Mouse (Mus musculus): ENCODE measurements around the gene Nbl1. TPM values are rescaled to one million over a fixed set of nuclear protein-coding genes. Genes with fewer than 3 reads are reported as not detected.

The Nbl1 gene
- polyA plus RNA-seq, 1 experiment from 2014 or later = 17.2 TPM

- Histone ChIP-seq H3K4me3 (ENCODE audit: low read depth, low read length) (no peak overlapping the region), H3K9me3 (ENCODE audit: control insufficient read depth, low read length) (no peaks in the 10 kb centered on the region), H3K4me2 (replicated peaks; ENCODE audit: low read depth, low read length) (no peak overlapping the region), H3K36me3 (ENCODE audit: control insufficient read depth, insufficient read depth, low read length) (no peaks in the 10 kb centered on the region), H3K9ac (ENCODE audit: low read depth, low read length) (no peak overlapping the region), H3K4me1 (replicated peaks; ENCODE audit: control insufficient read depth, insufficient read depth, low read length) (no peaks in the 10 kb centered on the region), H3K27ac (ENCODE audit: low read depth, low read length) (no peak overlapping the region), H3K27me3 (ENCODE audit: control insufficient read depth, insufficient read depth, low read length) (no peaks in the 10 kb centered on the region)
- ATAC-seq (ENCODE audit: low FRiP score) = no peak
- no peak for DNase-seq (ENCODE audit: low spot score)
- WGBS = 78% methylated on average over 3 of the region's 3 CpGs
These were observed 19.7 kb upstream of the Nbl1 start for GRCm38 (mm10) chr4:139112482-139112881.

GRCm38 (mm10) chr4:139111421-139111820 lies 18.6 kb upstream of the Nbl1 start:
- H3K27ac ChIP-seq (ENCODE audit: low read depth, low read length) = no peak overlapping the region

GRCm38 (mm10) chr4:139110858-139111257 lies 18.1 kb upstream of the Nbl1 start:
- no peaks in the 10 kb centered on the region for H3K9me3 ChIP-seq (ENCODE audit: control insufficient read depth, low read length)
- WGBS = 71% methylated on average over 3 of the region's 3 CpGs
- no peaks in the 10 kb centered on the region for H3K36me3 ChIP-seq (ENCODE audit: control insufficient read depth, insufficient read depth, low read length)
- DNase-seq (ENCODE audit: low spot score) = no peak
- H3K9ac ChIP-seq (ENCODE audit: low read depth, low read length) = no peak overlapping the region
- no peak for ATAC-seq (ENCODE audit: low FRiP score)
- no peak overlapping the region for H3K4me3 ChIP-seq (ENCODE audit: low read depth, low read length)
- H3K27ac ChIP-seq (ENCODE audit: low read depth, low read length) = no peak overlapping the region
- no peak overlapping the region for H3K4me2 ChIP-seq (replicated peaks; ENCODE audit: low read depth, low read length)
- H3K4me1 ChIP-seq (replicated peaks; ENCODE audit: control insufficient read depth, insufficient read depth, low read length) = no peaks in the 10 kb centered on the region
- H3K27me3 ChIP-seq (ENCODE audit: control insufficient read depth, insufficient read depth, low read length) = no peaks in the 10 kb centered on the region

More at GRCm38 (mm10) chr4:139111421-139111820, 18.6 kb upstream of the Nbl1 start:
- Histone ChIP-seq H3K4me2 (replicated peaks; ENCODE audit: low read depth, low read length) (no peak overlapping the region), H3K9me3 (ENCODE audit: control insufficient read depth, low read length) (no peaks in the 10 kb centered on the region), H3K4me3 (ENCODE audit: low read depth, low read length) (no peak overlapping the region), H3K27me3 (ENCODE audit: control insufficient read depth, insufficient read depth, low read length) (no peaks in the 10 kb centered on the region), H3K36me3 (ENCODE audit: control insufficient read depth, insufficient read depth, low read length) (no peaks in the 10 kb centered on the region), H3K9ac (ENCODE audit: low read depth, low read length) (no peak overlapping the region), H3K4me1 (replicated peaks; ENCODE audit: control insufficient read depth, insufficient read depth, low read length) (no peaks in the 10 kb centered on the region)
- no peak for DNase-seq (ENCODE audit: low spot score)
- 58% methylated on average over 3 of the region's 3 CpGs for WGBS
- no peak for ATAC-seq (ENCODE audit: low FRiP score)

GRCm38 (mm10) chr4:139105453-139105852 lies 12.7 kb upstream of the Nbl1 start:
- no peak overlapping the region for H3K9ac ChIP-seq (ENCODE audit: low read depth, low read length)
- no peak for ATAC-seq (ENCODE audit: low FRiP score)
- H3K4me2 ChIP-seq (replicated peaks; ENCODE audit: low read depth, low read length) = no peak overlapping the region
- H3K4me3 ChIP-seq (ENCODE audit: low read depth, low read length) = no peak overlapping the region
- WGBS = 100% methylated on average over 1 of the region's 1 CpGs
- H3K4me1 ChIP-seq (replicated peaks; ENCODE audit: control insufficient read depth, insufficient read depth, low read length) = no peaks in the 10 kb centered on the region
- peaks cover 4% of the 10 kb centered on the region; the same call in 1 of the 2 replicates for H3K36me3 ChIP-seq (ENCODE audit: control insufficient read depth, insufficient read depth, low read length)
- no peaks in the 10 kb centered on the region for H3K9me3 ChIP-seq (ENCODE audit: control insufficient read depth, low read length)
- no peak overlapping the region for H3K27ac ChIP-seq (ENCODE audit: low read depth, low read length)
- no peaks in the 10 kb centered on the region for H3K27me3 ChIP-seq (ENCODE audit: control insufficient read depth, insufficient read depth, low read length)
- DNase-seq (ENCODE audit: low spot score) = no peak

GRCm38 (mm10) chr4:139101546-139101945 lies 8.8 kb upstream of the Nbl1 start:
- Histone ChIP-seq H3K27ac (ENCODE audit: low read depth, low read length) (no peak overlapping the region), H3K9ac (ENCODE audit: low read depth, low read length) (no peak overlapping the region), H3K27me3 (ENCODE audit: control insufficient read depth, insufficient read depth, low read length) (no peaks in the 10 kb centered on the region), H3K9me3 (ENCODE audit: control insufficient read depth, low read length) (no peaks in the 10 kb centered on the region), H3K36me3 (ENCODE audit: control insufficient read depth, insufficient read depth, low read length) (peaks cover 4% of the 10 kb centered on the region; the same call in 1 of the 2 replicates), H3K4me1 (replicated peaks; ENCODE audit: control insufficient read depth, insufficient read depth, low read length) (no peaks in the 10 kb centered on the region), H3K4me2 (replicated peaks; ENCODE audit: low read depth, low read length) (no peak overlapping the region), H3K4me3 (ENCODE audit: low read depth, low read length) (no peak overlapping the region)
- 74% methylated on average over 6 of the region's 6 CpGs for WGBS
- no peak for DNase-seq (ENCODE audit: low spot score)
- no peak for ATAC-seq (ENCODE audit: low FRiP score)

- no peak for ATAC-seq (ENCODE audit: low FRiP score)
- WGBS = 92% methylated on average over 8 of the region's 8 CpGs
These were observed 7.5 kb upstream of the Nbl1 start for GRCm38 (mm10) chr4:139100326-139100725.

GRCm38 (mm10) chr4:139096201-139096600 lies 3.4 kb upstream of the Nbl1 start:
- no peak overlapping the region for H3K9ac ChIP-seq (ENCODE audit: low read depth, low read length)
- peaks cover 27% of the 10 kb centered on the region for H3K27me3 ChIP-seq (ENCODE audit: control insufficient read depth, insufficient read depth, low read length)
- 87% methylated on average over 5 of the region's 5 CpGs for WGBS
- no peak overlapping the region for H3K4me2 ChIP-seq (replicated peaks; ENCODE audit: low read depth, low read length)
- H3K4me3 ChIP-seq (ENCODE audit: low read depth, low read length) = no peak overlapping the region
- H3K9me3 ChIP-seq (ENCODE audit: control insufficient read depth, low read length) = no peaks in the 10 kb centered on the region
- no peak overlapping the region for H3K27ac ChIP-seq (ENCODE audit: low read depth, low read length)
- H3K4me1 ChIP-seq (replicated peaks; ENCODE audit: control insufficient read depth, insufficient read depth, low read length) = peaks cover 17% of the 10 kb centered on the region
- DNase-seq (ENCODE audit: low spot score) (no peak), ATAC-seq (ENCODE audit: low FRiP score) (no peak)
- H3K36me3 ChIP-seq (ENCODE audit: control insufficient read depth, insufficient read depth, low read length) = no peaks in the 10 kb centered on the region

More at GRCm38 (mm10) chr4:139100326-139100725, 7.5 kb upstream of the Nbl1 start:
- no peak overlapping the region for H3K4me3 ChIP-seq (ENCODE audit: low read depth, low read length)
- DNase-seq (ENCODE audit: low spot score) = no peak
- H3K27ac ChIP-seq (ENCODE audit: low read depth, low read length) = no peak overlapping the region
- no peaks in the 10 kb centered on the region for H3K9me3 ChIP-seq (ENCODE audit: control insufficient read depth, low read length)
- H3K27me3 ChIP-seq (ENCODE audit: control insufficient read depth, insufficient read depth, low read length) = no peaks in the 10 kb centered on the region
- peaks cover 4% of the 10 kb centered on the region; the same call in 1 of the 2 replicates for H3K36me3 ChIP-seq (ENCODE audit: control insufficient read depth, insufficient read depth, low read length)
- H3K4me2 ChIP-seq (replicated peaks; ENCODE audit: low read depth, low read length) = no peak overlapping the region
- no peak overlapping the region for H3K9ac ChIP-seq (ENCODE audit: low read depth, low read length)
- no peaks in the 10 kb centered on the region for H3K4me1 ChIP-seq (replicated peaks; ENCODE audit: control insufficient read depth, insufficient read depth, low read length)

GRCm38 (mm10) chr4:139095406-139095805 lies 2.6 kb upstream of the Nbl1 start:
- no peak overlapping the region for H3K27ac ChIP-seq (ENCODE audit: low read depth, low read length)
- no peak overlapping the region for H3K4me2 ChIP-seq (replicated peaks; ENCODE audit: low read depth, low read length)
- H3K4me3 ChIP-seq (ENCODE audit: low read depth, low read length) = no peak overlapping the region
- peaks cover 34% of the 10 kb centered on the region for H3K27me3 ChIP-seq (ENCODE audit: control insufficient read depth, insufficient read depth, low read length)
- ATAC-seq (ENCODE audit: low FRiP score) (no peak), DNase-seq (ENCODE audit: low spot score) (no peak)
- H3K9ac ChIP-seq (ENCODE audit: low read depth, low read length) = no peak overlapping the region
- no peaks in the 10 kb centered on the region for H3K36me3 ChIP-seq (ENCODE audit: control insufficient read depth, insufficient read depth, low read length)
- no peaks in the 10 kb centered on the region for H3K9me3 ChIP-seq (ENCODE audit: control insufficient read depth, low read length)
- peaks cover 17% of the 10 kb centered on the region for H3K4me1 ChIP-seq (replicated peaks; ENCODE audit: control insufficient read depth, insufficient read depth, low read length)
- 88% methylated on average over 1 of the region's 1 CpGs for WGBS

GRCm38 (mm10) chr4:139093196-139093530 lies 370 bp upstream of the Nbl1 start:
- Histone ChIP-seq H3K9ac (ENCODE audit: low read depth, low read length) (no peak overlapping the region; the same call in 1 of the 2 replicates), H3K4me3 (ENCODE audit: low read depth, low read length) (peak overlapping the region; percentile 52), H3K4me2 (replicated peaks; ENCODE audit: low read depth, low read length) (peak overlapping the region; percentile 90), H3K9me3 (ENCODE audit: control insufficient read depth, low read length) (no peaks in the 10 kb centered on the region), H3K4me1 (replicated peaks; ENCODE audit: control insufficient read depth, insufficient read depth, low read length) (peaks cover 17% of the 10 kb centered on the region), H3K27ac (ENCODE audit: low read depth, low read length) (no peak overlapping the region), H3K36me3 (ENCODE audit: control insufficient read depth, insufficient read depth, low read length) (no peaks in the 10 kb centered on the region), H3K27me3 (ENCODE audit: control insufficient read depth, insufficient read depth, low read length) (peaks cover 34% of the 10 kb centered on the region)
- DNase-seq (ENCODE audit: low spot score) (no peak), ATAC-seq (ENCODE audit: low FRiP score) (no peak)
- 16% methylated on average over 13 of the region's 13 CpGs for WGBS
